Mouse (Mus musculus): Measurements from ENCODE around the gene Mctp2. TPM values are rescaled to one million over a fixed set of nuclear protein-coding genes. Genes with fewer than 3 reads are reported as not detected.

The Mctp2 gene
- polyA plus RNA-seq, 1 experiment from 2014 or later: 0.25 TPM

DNA sequence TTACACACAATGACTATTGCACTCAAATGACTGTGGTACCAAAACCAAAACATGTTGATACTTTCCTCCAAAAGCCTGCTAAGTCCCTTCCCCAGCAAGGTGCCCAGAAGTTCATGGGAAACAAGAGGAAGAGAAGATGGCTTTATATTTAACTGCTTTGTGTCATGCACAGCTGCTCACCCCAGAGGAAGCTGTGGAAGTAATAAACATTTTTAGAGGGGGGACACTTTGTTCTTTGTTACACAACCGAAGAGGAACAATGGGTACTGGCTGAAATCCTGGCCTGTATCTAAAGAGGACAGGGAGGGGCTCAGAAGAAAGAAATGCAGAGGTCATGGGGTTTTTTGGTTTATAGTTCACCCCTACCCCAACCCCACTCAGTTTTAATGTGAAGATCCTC, 144.2 kb downstream of the Mctp2 start:
- H3K36me3 ChIP-seq: no peaks in the 10 kb centered on the region
- H3K4me3 ChIP-seq: no peak overlapping the region
- no peak overlapping the region for H3K9ac ChIP-seq
- WGBS: 49% methylated on average over 1 of the region's 1 CpGs
- no peak overlapping the region for H3K27ac ChIP-seq
- no peak overlapping the region for H3K4me2 ChIP-seq
- H3K9me3 ChIP-seq (replicated peaks): no peaks in the 10 kb centered on the region
- H3K4me1 ChIP-seq (replicated peaks): no peaks in the 10 kb centered on the region
- no peak for ATAC-seq (replicated peaks; ENCODE audit: insufficient number of reproducible peaks, insufficient read depth, low FRiP score, low read depth)
- H3K27me3 ChIP-seq: no peaks in the 10 kb centered on the region

DNA sequence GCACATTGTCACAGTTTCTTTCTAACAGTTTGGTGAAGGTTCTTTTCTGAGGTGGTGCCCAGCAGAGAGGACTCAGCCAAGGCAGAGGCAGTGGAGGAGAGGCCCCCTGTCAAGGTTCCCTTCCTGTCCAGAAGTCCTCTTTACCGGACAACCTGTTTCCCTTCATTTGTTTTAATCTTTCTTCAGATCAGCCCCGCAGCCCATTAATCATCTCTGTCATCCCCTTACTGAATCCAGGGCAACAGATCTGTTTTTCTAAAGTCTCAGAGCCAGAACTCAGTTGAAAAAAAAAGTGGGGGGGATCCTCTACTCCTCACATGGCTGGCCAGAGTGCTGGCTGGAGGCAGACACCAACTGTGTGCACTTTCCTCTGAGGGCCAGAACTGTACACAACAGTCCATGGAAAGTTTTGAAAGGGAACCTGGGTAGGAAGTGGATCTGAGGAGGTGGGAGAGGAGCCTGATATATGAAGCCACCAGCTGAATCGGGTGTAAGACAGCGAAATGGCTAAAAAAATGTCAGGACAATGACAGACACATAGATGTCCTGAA, 146.8 kb downstream of the Mctp2 start:
- H3K27me3 ChIP-seq: no peaks in the 10 kb centered on the region
- no peak for ATAC-seq (replicated peaks; ENCODE audit: insufficient number of reproducible peaks, insufficient read depth, low FRiP score, low read depth)
- no peak overlapping the region for H3K4me3 ChIP-seq
- no peaks in the 10 kb centered on the region for H3K36me3 ChIP-seq
- H3K9me3 ChIP-seq (replicated peaks): no peaks in the 10 kb centered on the region
- no peak overlapping the region for H3K9ac ChIP-seq
- no peaks in the 10 kb centered on the region for H3K4me1 ChIP-seq (replicated peaks)
- no peak overlapping the region for H3K4me2 ChIP-seq
- 64% methylated on average over 4 of the region's 4 CpGs for WGBS
- H3K27ac ChIP-seq: no peak overlapping the region

- H3K27ac ChIP-seq: no peak overlapping the region
- no peaks in the 10 kb centered on the region for H3K36me3 ChIP-seq
- no peaks in the 10 kb centered on the region for H3K9me3 ChIP-seq (replicated peaks)
- no peaks in the 10 kb centered on the region for H3K27me3 ChIP-seq
- H3K4me2 ChIP-seq: no peak overlapping the region
- H3K4me1 ChIP-seq (replicated peaks): no peaks in the 10 kb centered on the region
- WGBS: 68% methylated on average over 7 of the region's 7 CpGs
- no peak overlapping the region for H3K4me3 ChIP-seq
- ATAC-seq (replicated peaks; ENCODE audit: insufficient number of reproducible peaks, insufficient read depth, low FRiP score, low read depth): no peak
- H3K9ac ChIP-seq: no peak overlapping the region
Observed at GRCm38 (mm10) chr7:72150799-72151708, 155.4 kb downstream of the Mctp2 start.

DNA sequence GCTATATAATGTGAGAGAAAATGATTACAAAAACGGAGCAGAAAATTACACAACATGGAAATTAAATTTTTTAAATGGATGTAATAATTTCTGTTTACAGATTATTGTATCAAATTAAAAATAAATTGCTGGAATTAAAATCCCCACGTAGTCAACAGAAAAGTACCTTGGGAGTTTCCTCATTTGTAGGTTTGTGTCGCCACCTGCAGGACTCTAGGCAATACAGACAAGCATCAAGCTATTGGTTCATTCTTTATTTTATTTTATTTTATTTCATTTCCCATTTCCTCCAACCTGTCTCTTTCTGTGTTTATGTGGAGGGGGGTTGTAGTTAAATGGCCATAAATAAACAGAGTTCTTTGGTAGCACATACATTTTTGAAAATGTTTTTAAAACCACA, 157.3 kb downstream of the Mctp2 start:
- Histone ChIP-seq H3K4me1 (replicated peaks) (no peaks in the 10 kb centered on the region), H3K9me3 (replicated peaks) (no peaks in the 10 kb centered on the region), H3K9ac (no peak overlapping the region), H3K4me2 (no peak overlapping the region), H3K4me3 (no peak overlapping the region), H3K36me3 (no peaks in the 10 kb centered on the region), H3K27me3 (no peaks in the 10 kb centered on the region), H3K27ac (no peak overlapping the region)
- 19% methylated on average over 3 of the region's 3 CpGs for WGBS
- no peak for ATAC-seq (replicated peaks; ENCODE audit: insufficient number of reproducible peaks, insufficient read depth, low FRiP score, low read depth)

- Histone ChIP-seq H3K27me3 (no peaks in the 10 kb centered on the region), H3K27ac (no peak overlapping the region), H3K36me3 (no peaks in the 10 kb centered on the region), H3K9ac (no peak overlapping the region), H3K4me3 (no peak overlapping the region), H3K4me1 (replicated peaks) (no peaks in the 10 kb centered on the region), H3K4me2 (no peak overlapping the region), H3K9me3 (replicated peaks) (no peaks in the 10 kb centered on the region)
- no peak for ATAC-seq (replicated peaks; ENCODE audit: insufficient number of reproducible peaks, insufficient read depth, low FRiP score, low read depth)
Observed at GRCm38 (mm10) chr7:72146849-72147248, 159.6 kb downstream of the Mctp2 start.

GRCm38 (mm10) chr7:72145726-72146520, 160.5 kb downstream of the Mctp2 start:
- Histone ChIP-seq H3K9me3 (replicated peaks) (no peaks in the 10 kb centered on the region), H3K4me2 (no peak overlapping the region), H3K27me3 (no peaks in the 10 kb centered on the region), H3K36me3 (no peaks in the 10 kb centered on the region), H3K27ac (no peak overlapping the region), H3K4me1 (replicated peaks) (no peaks in the 10 kb centered on the region), H3K4me3 (no peak overlapping the region), H3K9ac (no peak overlapping the region)
- 74% methylated on average over 17 of the region's 17 CpGs for WGBS
- ATAC-seq (replicated peaks; ENCODE audit: insufficient number of reproducible peaks, insufficient read depth, low FRiP score, low read depth): no peak

- Histone ChIP-seq H3K9me3 (replicated peaks) (no peaks in the 10 kb centered on the region), H3K27ac (no peak overlapping the region), H3K27me3 (no peaks in the 10 kb centered on the region), H3K4me1 (replicated peaks) (no peaks in the 10 kb centered on the region), H3K9ac (no peak overlapping the region), H3K36me3 (no peaks in the 10 kb centered on the region), H3K4me3 (no peak overlapping the region), H3K4me2 (no peak overlapping the region)
- ATAC-seq (replicated peaks; ENCODE audit: insufficient number of reproducible peaks, insufficient read depth, low FRiP score, low read depth): no peak
- 90% methylated on average over 4 of the region's 4 CpGs for WGBS
Observed at GRCm38 (mm10) chr7:72138701-72139100, 167.7 kb downstream of the Mctp2 start.

- Histone ChIP-seq H3K36me3 (no peaks in the 10 kb centered on the region), H3K4me1 (replicated peaks) (0 out of 2 replicates have a peak, but pooled peaks cover 3% of the 10 kb centered on the region), H3K9me3 (replicated peaks) (no peaks in the 10 kb centered on the region), H3K4me3 (no peak overlapping the region), H3K27ac (no peak overlapping the region), H3K9ac (no peak overlapping the region), H3K27me3 (no peaks in the 10 kb centered on the region), H3K4me2 (no peak overlapping the region)
- WGBS: 56% methylated on average over 7 of the region's 7 CpGs
- ATAC-seq (replicated peaks; ENCODE audit: insufficient number of reproducible peaks, insufficient read depth, low FRiP score, low read depth): no peak
Observed at GRCm38 (mm10) chr7:72120986-72121385, 185.4 kb downstream of the Mctp2 start.

DNA sequence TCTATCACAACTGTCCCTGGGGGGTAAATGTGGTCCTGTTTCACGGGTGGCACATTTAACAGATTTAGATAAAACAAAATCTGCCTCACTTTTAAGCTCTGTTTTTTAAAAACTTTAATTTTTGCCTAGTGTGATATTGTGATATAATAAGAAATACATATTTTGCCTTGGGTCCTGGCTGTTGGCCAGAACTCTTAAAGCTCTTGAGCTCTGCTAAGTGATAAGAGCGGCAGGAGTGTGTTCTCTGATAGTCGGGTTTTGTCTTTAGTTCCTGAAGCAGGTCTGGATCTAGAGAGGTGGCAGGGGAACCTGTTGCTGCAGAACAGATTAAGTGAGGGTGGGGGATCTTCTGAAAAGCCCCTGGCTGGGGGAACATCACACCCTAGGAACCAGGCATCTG, 186.7 kb downstream of the Mctp2 start:
- H3K4me2 ChIP-seq: no peak overlapping the region
- H3K4me1 ChIP-seq (replicated peaks): 0 out of 2 replicates have a peak, but pooled peaks cover 3% of the 10 kb centered on the region
- 37% methylated on average over 3 of the region's 3 CpGs for WGBS
- no peaks in the 10 kb centered on the region for H3K27me3 ChIP-seq
- ATAC-seq (replicated peaks; ENCODE audit: insufficient number of reproducible peaks, insufficient read depth, low FRiP score, low read depth): no peak
- no peaks in the 10 kb centered on the region for H3K9me3 ChIP-seq (replicated peaks)
- no peaks in the 10 kb centered on the region for H3K36me3 ChIP-seq
- no peak overlapping the region for H3K27ac ChIP-seq
- no peak overlapping the region for H3K4me3 ChIP-seq
- H3K9ac ChIP-seq: no peak overlapping the region

DNA sequence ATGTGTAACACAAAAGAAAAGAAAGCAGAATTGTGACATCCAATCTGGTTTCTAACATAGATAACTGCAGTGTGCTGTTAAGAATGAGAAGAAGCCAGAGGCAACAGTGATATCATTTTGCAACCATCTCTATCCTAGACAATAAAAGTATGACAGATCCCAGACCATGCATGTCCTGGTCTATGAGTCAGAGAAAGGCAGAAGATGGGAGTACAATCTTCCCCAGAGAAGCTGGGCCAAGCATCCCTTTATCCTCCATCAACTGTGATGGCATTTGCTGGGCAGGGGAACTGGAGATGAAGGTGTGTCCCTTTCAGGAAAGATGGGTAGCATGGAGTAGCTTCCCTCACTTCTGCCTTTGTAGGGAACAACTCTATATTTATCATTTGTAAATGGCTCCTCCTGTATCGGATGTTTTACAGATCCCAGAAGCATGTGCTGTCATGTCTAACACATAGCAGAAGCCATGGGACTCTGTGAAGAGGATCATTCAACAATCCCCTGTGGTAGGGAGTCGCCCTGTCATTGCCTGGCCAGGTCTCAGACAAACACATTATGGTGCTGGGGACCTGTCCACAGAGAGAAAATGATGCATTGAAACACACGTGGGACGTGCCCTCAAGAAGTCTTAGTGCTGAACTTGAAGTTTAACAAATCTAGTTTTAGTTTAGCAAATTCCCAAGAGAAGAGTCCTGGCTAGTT, 188.9 kb downstream of the Mctp2 start:
- H3K27ac ChIP-seq: no peak overlapping the region
- 52% methylated on average over 4 of the region's 4 CpGs for WGBS
- no peak overlapping the region for H3K4me3 ChIP-seq
- no peaks in the 10 kb centered on the region for H3K27me3 ChIP-seq
- H3K4me2 ChIP-seq: no peak overlapping the region
- no peaks in the 10 kb centered on the region for H3K9me3 ChIP-seq (replicated peaks)
- H3K9ac ChIP-seq: no peak overlapping the region
- 0 out of 2 replicates have a peak, but pooled peaks cover 3% of the 10 kb centered on the region for H3K4me1 ChIP-seq (replicated peaks)
- H3K36me3 ChIP-seq: no peaks in the 10 kb centered on the region
- no peak for ATAC-seq (replicated peaks; ENCODE audit: insufficient number of reproducible peaks, insufficient read depth, low FRiP score, low read depth)

DNA sequence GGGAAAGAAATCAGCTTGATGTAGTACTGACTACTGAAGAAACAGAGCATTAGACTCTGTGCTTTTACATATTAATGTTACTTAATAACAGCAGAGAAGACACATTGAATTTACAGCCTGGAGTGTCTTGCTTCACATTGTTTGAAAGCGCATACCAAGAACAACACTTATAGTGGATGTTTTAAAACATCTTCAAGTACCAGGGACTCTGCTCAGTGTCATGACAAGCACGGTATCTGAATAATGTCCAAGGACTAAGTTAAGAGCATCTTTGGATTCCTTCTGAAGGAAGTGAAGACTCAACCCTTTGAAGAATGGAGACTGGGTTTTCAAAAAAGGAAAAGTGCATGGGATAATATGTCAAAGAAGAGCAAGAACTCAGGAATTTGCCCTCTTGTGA, 191.3 kb downstream of the Mctp2 start:
- H3K36me3 ChIP-seq: no peaks in the 10 kb centered on the region
- H3K4me1 ChIP-seq (replicated peaks): 0 out of 2 replicates have a peak, but pooled peaks cover 3% of the 10 kb centered on the region
- 76% methylated on average over 2 of the region's 2 CpGs for WGBS
- no peaks in the 10 kb centered on the region for H3K9me3 ChIP-seq (replicated peaks)
- no peaks in the 10 kb centered on the region for H3K27me3 ChIP-seq
- H3K4me2 ChIP-seq: no peak overlapping the region
- ATAC-seq (replicated peaks; ENCODE audit: insufficient number of reproducible peaks, insufficient read depth, low FRiP score, low read depth): no peak
- H3K9ac ChIP-seq: no peak overlapping the region
- no peak overlapping the region for H3K4me3 ChIP-seq
- H3K27ac ChIP-seq: no peak overlapping the region
